Mouse (Mus musculus): ENCODE results near the gene Hjurp. TPM values are rescaled to one million over a fixed set of nuclear protein-coding genes. Genes with fewer than 3 reads are reported as not detected.

The Hjurp gene
- polyA plus RNA-seq, 2 experiments, result 38.0 to 61.0 TPM

- no peak overlapping the region for H3K27ac ChIP-seq
- 48% methylated on average over 11 of the region's 11 CpGs for WGBS (ENCODE audit: insufficient replicate concordance)
- DNase-seq (ENCODE audit: low read depth in 3 of 3, low spot score in 3 of 3) (no peak), ATAC-seq (ENCODE audit: insufficient read depth) (peak; percentile 12; the same call in 1 of the 2 replicates)
- no peak overlapping the region for H3K4me3 ChIP-seq (ENCODE audit: insufficient read depth in 1 of 2, low read depth in 2 of 2, low read length in 2 of 2)
- no peaks in the 10 kb centered on the region for H3K36me3 ChIP-seq (replicated peaks; ENCODE audit: control insufficient read depth, insufficient read depth, low read depth)
- TF ChIP-seq EP300 (IDR thresholded peaks at IDR 0.05; ENCODE audit: low read depth), result no peak
- TF ChIP-seq CTCF (IDR thresholded peaks at IDR 0.05; ENCODE audit: low read depth), result no peak
- peaks cover 36% of the 10 kb centered on the region for H3K9me3 ChIP-seq (ENCODE audit: control insufficient read depth, low read length)
- no peak overlapping the region for H3K4me2 ChIP-seq (ENCODE audit: low read depth)
- H3K27me3 ChIP-seq (ENCODE audit: control insufficient read depth, insufficient read depth, low read length), result no peaks in the 10 kb centered on the region
- no peaks in the 10 kb centered on the region for H3K4me1 ChIP-seq (replicated peaks; ENCODE audit: control insufficient read depth in 2 of 2, insufficient read depth in 2 of 2, low read length in 1 of 2)
- H3K9ac ChIP-seq (replicated peaks), result no peak overlapping the region
Measured at GRCm38 (mm10) chr1:88235046-88235893, 42.2 kb downstream of the Hjurp start.

- Histone ChIP-seq H3K4me2 (ENCODE audit: low read depth) (no peak overlapping the region), H3K9me3 (ENCODE audit: control insufficient read depth, low read length) (peaks cover 33% of the 10 kb centered on the region), H3K36me3 (replicated peaks; ENCODE audit: control insufficient read depth, insufficient read depth, low read depth) (no peaks in the 10 kb centered on the region), H3K27ac (no peak overlapping the region), H3K4me3 (ENCODE audit: insufficient read depth in 1 of 2, low read depth in 2 of 2, low read length in 2 of 2) (no peak overlapping the region), H3K27me3 (ENCODE audit: control insufficient read depth, insufficient read depth, low read length) (no peaks in the 10 kb centered on the region), H3K9ac (replicated peaks) (no peak overlapping the region), H3K4me1 (replicated peaks; ENCODE audit: control insufficient read depth in 2 of 2, insufficient read depth in 2 of 2, low read length in 1 of 2) (no peaks in the 10 kb centered on the region)
- 27% methylated on average over 5 of the region's 5 CpGs for WGBS (ENCODE audit: insufficient replicate concordance)
- DNase-seq (ENCODE audit: low read depth in 3 of 3, low spot score in 3 of 3) (no peak), ATAC-seq (ENCODE audit: insufficient read depth) (no peak)
- no peak for TF ChIP-seq EP300 (IDR thresholded peaks at IDR 0.05; ENCODE audit: low read depth)
- TF ChIP-seq CTCF (IDR thresholded peaks at IDR 0.05; ENCODE audit: low read depth), result no peak
Measured at GRCm38 (mm10) chr1:88234646-88235045, 42.8 kb downstream of the Hjurp start.

DNA sequence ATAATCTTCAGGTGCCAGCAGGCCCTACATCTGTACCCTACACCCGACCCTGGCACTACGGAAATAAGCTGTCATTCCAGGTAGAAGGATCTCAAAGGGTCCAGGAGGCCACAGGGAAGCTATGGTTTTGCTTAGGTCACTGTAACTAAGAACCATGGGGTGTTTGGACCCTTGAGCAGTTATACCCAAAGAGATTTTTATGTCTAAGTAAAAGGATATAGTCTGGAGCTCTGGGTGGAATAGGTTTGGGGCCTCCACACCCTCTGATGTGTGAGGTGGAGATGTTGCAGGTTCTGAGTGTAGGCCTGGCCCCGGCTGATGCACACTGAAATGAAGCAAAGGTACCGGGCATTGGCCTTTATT is 43.2 kb downstream of the Hjurp start:
- no peak for ATAC-seq (ENCODE audit: insufficient read depth)
- no peaks in the 10 kb centered on the region for H3K36me3 ChIP-seq (replicated peaks; ENCODE audit: control insufficient read depth, insufficient read depth, low read depth)
- no peak overlapping the region for H3K4me3 ChIP-seq (ENCODE audit: insufficient read depth in 1 of 2, low read depth in 2 of 2, low read length in 2 of 2)
- no peak for DNase-seq (ENCODE audit: low read depth in 3 of 3, low spot score in 3 of 3)
- no peak for TF ChIP-seq CTCF (IDR thresholded peaks at IDR 0.05; ENCODE audit: low read depth)
- no peak for TF ChIP-seq EP300 (IDR thresholded peaks at IDR 0.05; ENCODE audit: low read depth)
- no peak overlapping the region for H3K4me2 ChIP-seq (ENCODE audit: low read depth)
- H3K9ac ChIP-seq (replicated peaks), result no peak overlapping the region
- H3K4me1 ChIP-seq (replicated peaks; ENCODE audit: control insufficient read depth in 2 of 2, insufficient read depth in 2 of 2, low read length in 1 of 2), result no peaks in the 10 kb centered on the region
- WGBS (ENCODE audit: insufficient replicate concordance), result 44% methylated on average over 4 of the region's 4 CpGs
- H3K27me3 ChIP-seq (ENCODE audit: control insufficient read depth, insufficient read depth, low read length), result no peaks in the 10 kb centered on the region
- no peak overlapping the region for H3K27ac ChIP-seq
- H3K9me3 ChIP-seq (ENCODE audit: control insufficient read depth, low read length), result peaks cover 35% of the 10 kb centered on the region

- ATAC-seq (ENCODE audit: insufficient read depth) (no peak), DNase-seq (ENCODE audit: low read depth in 3 of 3, low spot score in 3 of 3) (no peak)
- TF ChIP-seq CTCF (IDR thresholded peaks at IDR 0.05; ENCODE audit: low read depth) (no peak), EP300 (IDR thresholded peaks at IDR 0.05; ENCODE audit: low read depth) (no peak)
- Histone ChIP-seq H3K4me2 (ENCODE audit: low read depth) (no peak overlapping the region), H3K9me3 (ENCODE audit: control insufficient read depth, low read length) (peaks cover 33% of the 10 kb centered on the region), H3K4me1 (replicated peaks; ENCODE audit: control insufficient read depth in 2 of 2, insufficient read depth in 2 of 2, low read length in 1 of 2) (no peaks in the 10 kb centered on the region), H3K27ac (no peak overlapping the region), H3K36me3 (replicated peaks; ENCODE audit: control insufficient read depth, insufficient read depth, low read depth) (no peaks in the 10 kb centered on the region), H3K4me3 (ENCODE audit: insufficient read depth in 1 of 2, low read depth in 2 of 2, low read length in 2 of 2) (no peak overlapping the region), H3K27me3 (ENCODE audit: control insufficient read depth, insufficient read depth, low read length) (no peaks in the 10 kb centered on the region), H3K9ac (replicated peaks) (no peak overlapping the region)
- WGBS (ENCODE audit: insufficient replicate concordance), result 49% methylated on average over 14 of the region's 14 CpGs
Measured at GRCm38 (mm10) chr1:88233421-88234247, 43.8 kb downstream of the Hjurp start.
